Mouse (Mus musculus): ENCODE measurements around the gene Larp1.

GRCm38 (mm10) chr11:58103697-58104306 is 94.9 kb downstream of the Larp1 start, which contains the start of gene Cnot8:
- 0 out of 2 replicates have a peak, but pooled peaks have one; percentile 32 for TF ChIP-seq CTCF (IDR thresholded peaks at IDR 0.05; ENCODE audit: borderline replicate concordance, control insufficient read depth, extremely low read depth, insufficient read depth, low read length, poor library complexity)
- TF ChIP-seq POLR2A (IDR thresholded peaks at IDR 0.05; ENCODE audit: control insufficient read depth, extremely low read depth, insufficient read depth, low read length, poor library complexity), result peak; percentile 94

All from thymus, adult 2 months (tissue).